Mouse (Mus musculus): Measurements from ENCODE around the gene Pcbp4. TPM values are rescaled to one million over a fixed set of nuclear protein-coding genes. Genes with fewer than 3 reads are reported as not detected.

Pcbp4 gene
- polyA plus RNA-seq (2017; shearing (Covaris generic)), result 14.7 TPM

GRCm38 (mm10) chr9:106453271-106454070 is at the start of gene Pcbp4:
TSS of gene Pcbp4 (plus strand) at chr9:106453291.

DNA sequence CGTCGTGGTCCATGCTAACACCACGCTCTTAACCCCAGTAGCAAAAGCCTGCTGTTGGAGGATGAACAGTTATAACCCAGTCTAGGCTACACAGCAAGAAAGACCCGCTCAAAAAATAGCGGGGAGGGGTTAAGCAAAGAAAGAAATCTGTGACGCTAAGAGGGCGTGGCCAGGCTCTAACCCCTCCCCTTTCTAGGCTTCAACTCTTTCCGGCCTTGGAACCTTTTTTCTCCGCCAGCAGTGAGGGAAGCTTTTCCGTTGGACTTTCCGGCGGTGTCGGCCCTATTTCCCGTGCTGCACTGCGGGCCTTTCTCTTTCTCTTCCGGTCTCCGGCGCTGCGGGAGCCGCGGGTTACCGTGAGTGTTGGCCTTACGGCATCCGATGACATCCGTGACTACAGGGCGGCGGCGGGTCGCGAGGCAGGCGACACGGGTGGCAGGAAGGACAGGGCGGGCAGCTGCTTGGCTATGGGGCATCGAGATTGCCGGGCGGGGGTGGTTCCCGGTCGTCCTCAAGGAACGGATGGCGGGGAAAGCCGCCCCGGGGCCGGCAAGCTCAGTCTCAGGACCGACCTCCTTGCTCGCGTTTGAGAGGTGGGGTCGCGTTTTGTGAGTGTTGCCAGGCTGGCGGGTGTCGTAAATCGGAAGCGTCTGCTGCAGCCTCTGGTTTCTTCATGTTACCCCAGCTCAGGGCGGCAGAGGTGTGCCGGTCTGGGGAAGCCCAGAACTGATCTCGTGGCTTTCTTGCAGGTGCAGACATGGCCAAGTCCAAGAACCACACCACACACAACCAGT is 23.7 kb upstream of the Pcbp4 start, which contains the start of gene Rpl29:
TSS of gene Rpl29 (plus strand) at position 234 of the 794 bp plus-strand sequence.

DNA sequence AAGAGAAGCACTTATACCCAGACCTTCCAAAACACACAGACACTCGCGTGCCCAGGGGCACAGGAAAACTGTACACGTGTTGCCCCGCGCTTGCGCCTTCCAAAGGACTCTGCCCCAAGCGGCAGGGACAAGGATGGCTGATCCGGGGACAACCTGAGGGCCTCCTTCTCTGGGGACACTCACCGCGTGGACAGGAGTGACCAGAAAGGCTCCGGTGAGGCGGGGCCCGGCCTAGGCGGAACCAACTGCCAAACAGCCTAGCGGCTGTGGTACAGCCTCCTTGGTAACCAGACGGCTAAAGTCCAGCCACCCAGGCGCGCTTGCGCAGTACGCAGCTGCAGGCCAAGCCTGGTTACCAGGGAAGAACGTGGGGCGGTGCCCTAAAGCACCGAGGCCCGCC is 5.7 kb upstream of the Pcbp4 start, which contains the start of the genes Abhd14b and Abhd14a:
TSS of gene Abhd14b (plus strand) at position 112 of the 400 bp plus-strand sequence.
TSS of gene Abhd14a (minus strand) at position 331 of the 400 bp plus-strand sequence.

DNA sequence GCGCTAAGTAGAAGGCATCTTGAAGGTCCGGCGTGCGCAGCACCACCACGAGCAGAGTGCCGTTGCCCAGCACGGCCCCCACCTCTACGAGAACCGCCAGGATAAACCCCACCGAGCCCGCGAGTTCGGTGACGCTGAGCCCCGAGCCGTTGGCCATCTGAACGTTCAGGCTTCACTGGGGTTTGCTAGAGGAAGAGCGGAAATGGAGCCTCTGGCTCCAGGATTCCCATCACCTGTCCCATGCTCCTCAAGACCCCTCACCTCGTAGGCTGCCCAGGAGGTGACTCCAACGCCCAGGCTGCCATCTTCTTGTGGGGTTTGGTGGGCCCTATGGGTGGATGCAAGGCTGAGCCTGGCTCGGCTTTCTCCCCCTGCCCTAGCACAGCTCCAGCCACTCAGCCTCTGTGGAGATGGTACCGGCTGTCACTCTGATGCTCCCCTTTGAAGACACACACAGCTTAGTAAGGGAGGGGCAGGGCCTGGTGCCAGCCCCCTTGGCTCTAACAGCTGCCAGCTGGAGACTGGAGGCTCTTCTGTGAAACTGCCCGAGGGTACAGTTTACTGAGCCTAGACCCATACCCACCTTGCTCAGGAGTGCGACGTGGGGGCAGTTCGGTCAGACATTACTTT is 12.6 kb downstream of the Pcbp4 start, which contains the start of gene Gpr62:
TSS of gene Gpr62 (minus strand) at position 368 of the 630 bp plus-strand sequence.

DNA sequence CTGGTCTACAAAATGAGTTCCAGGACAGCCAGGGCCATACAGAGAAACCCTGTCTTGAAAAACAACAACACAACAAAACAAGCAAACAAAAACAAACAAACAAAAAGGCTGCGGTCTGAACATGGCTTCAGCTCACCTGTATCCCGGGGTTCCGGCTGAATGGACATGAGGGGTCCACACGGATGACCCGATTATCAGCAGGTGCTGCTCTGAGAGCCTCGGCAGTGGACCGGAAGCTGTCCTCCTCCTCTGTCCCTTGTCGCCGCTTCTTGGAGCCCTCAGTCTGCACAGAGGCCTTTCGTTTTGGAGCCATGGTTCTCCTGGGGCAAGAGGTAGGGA is 22.5 kb downstream of the Pcbp4 start, which contains the start of gene Rrp9:
TSS of gene Rrp9 (plus strand) at position 301 of the 339 bp plus-strand sequence.

GRCm38 (mm10) chr9:106476924-106477484 is 23.9 kb downstream of the Pcbp4 start, which contains the start of gene Parp3:
TSS of gene Parp3 (minus strand) at chr9:106476949.

DNA sequence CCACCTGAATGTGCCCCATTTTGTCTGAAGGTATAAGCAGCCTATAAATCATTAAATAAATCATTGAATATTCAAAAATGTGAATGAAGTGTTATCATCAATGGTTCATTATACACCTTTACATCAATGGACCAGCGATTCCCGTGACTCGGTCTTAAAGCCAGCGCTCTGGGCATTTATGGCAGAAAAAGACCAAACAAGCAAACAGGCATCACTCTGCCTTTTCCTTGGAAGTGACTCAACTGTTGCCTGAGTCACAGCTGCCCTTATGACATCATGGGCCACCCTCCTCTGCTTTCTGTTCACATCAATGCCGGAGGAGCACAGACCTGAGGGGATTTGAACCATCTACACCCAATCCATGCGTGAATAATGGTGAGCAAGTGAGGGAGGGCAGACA is 46.6 kb downstream of the Pcbp4 start, which contains the start of gene Iqcf1:
TSS of gene Iqcf1 (plus strand) at position 301 of the 400 bp plus-strand sequence.

Other genes starting within 250 kb of the Pcbp4 start
- gene Tlr9, start 230.7 kb upstream of the Pcbp4 start, polyA plus RNA-seq (2017; shearing (Covaris generic)), result not detected
- gene Alas1, start 204.6 kb upstream of the Pcbp4 start, polyA plus RNA-seq (2017; shearing (Covaris generic)), result 54.4 TPM
- gene Poc1a, start 172.2 kb upstream of the Pcbp4 start, polyA plus RNA-seq (2017; shearing (Covaris generic)), result 6.9 TPM
- gene Dusp7, start 84.7 kb upstream of the Pcbp4 start, polyA plus RNA-seq (2017; shearing (Covaris generic)), result 12.0 TPM
- 801 TPM for gene Rpl29, start 23.8 kb upstream of the Pcbp4 start, polyA plus RNA-seq (2017; shearing (Covaris generic))
- gene Acy1, start 15.0 kb upstream of the Pcbp4 start, polyA plus RNA-seq (2017; shearing (Covaris generic)), result 20.7 TPM
- gene Abhd14b, start 5.8 kb upstream of the Pcbp4 start, polyA plus RNA-seq (2017; shearing (Covaris generic)), result 16.0 TPM
- gene Abhd14a, start 5.6 kb upstream of the Pcbp4 start, polyA plus RNA-seq (2017; shearing (Covaris generic)), result 23.8 TPM
- not detected for gene Gpr62, start 12.6 kb downstream of the Pcbp4 start, polyA plus RNA-seq (2017; shearing (Covaris generic))
- 76.3 TPM for gene Rrp9, start 22.7 kb downstream of the Pcbp4 start, polyA plus RNA-seq (2017; shearing (Covaris generic))
- 96.2 TPM for gene Parp3, start 23.7 kb downstream of the Pcbp4 start, polyA plus RNA-seq (2017; shearing (Covaris generic))
- not detected for gene Iqcf1, start 46.7 kb downstream of the Pcbp4 start, polyA plus RNA-seq (2017; shearing (Covaris generic))
- gene Iqcf5, start 61.3 kb downstream of the Pcbp4 start, polyA plus RNA-seq (2017; shearing (Covaris generic)), result not detected
- gene Iqcf3, start 108.3 kb downstream of the Pcbp4 start, polyA plus RNA-seq (2017; shearing (Covaris generic)), result not detected
- gene Iqcf4, start 117.7 kb downstream of the Pcbp4 start, polyA plus RNA-seq (2017; shearing (Covaris generic)), result not detected
- gene Iqcf6, start 173.3 kb downstream of the Pcbp4 start, polyA plus RNA-seq (2017; shearing (Covaris generic)), result not detected
- not detected for gene Grm2, start 202.8 kb downstream of the Pcbp4 start, polyA plus RNA-seq (2017; shearing (Covaris generic))
- gene Tex264, start 232.6 kb downstream of the Pcbp4 start, polyA plus RNA-seq (2017; shearing (Covaris generic)), result 72.8 TPM

Data from activated CD4-positive, CD25-positive, alpha-beta regulatory T cell, adult 9 weeks (primary cell).